In genomic region chr8:11592296-11592695, GRCm38 (mm10) we compare ENCODE assay signal across 14 mouse cellular contexts. TPM values are rescaled to one million over a fixed set of nuclear protein-coding genes. Genes with fewer than 3 reads are reported as not detected.
DNase-seq lines count a peak whose midpoint lies in the region; ATAC-seq lines count a peak whose summit lies in the region.
"Had no signal": no experiment of that assay in that cellular context is flagged by ENCODE, and none has a peak within 500 bp of the region (broad histone marks: within the 10 kb centered on the region; RNA-seq: fewer than 3 reads in every experiment).

No protein-coding gene starts in this region.

- H3K4me3 ChIP-seq in kidney, embryonic 14.5 days (ENCODE audit: low read length), result no peak overlapping the region
- H3K4me3 ChIP-seq in forebrain, embryonic 15.5 days, result no peak overlapping the region
- H3K4me3 ChIP-seq: hindbrain, embryonic 13.5 days; lung, embryonic 15.5 days; myocyte had no signal

- H3K9ac ChIP-seq in kidney, embryonic 14.5 days (ENCODE audit: low read depth, low read length), result no peak overlapping the region
- H3K9ac ChIP-seq in forebrain, embryonic 15.5 days (replicated peaks), result no peak overlapping the region
- H3K9ac ChIP-seq: hindbrain, embryonic 13.5 days; lung, embryonic 15.5 days had no signal

- peak; percentile 18; the same call in 1 of the 2 replicates for ATAC-seq in kidney, embryonic 14.5 days (ENCODE audit: low FRiP score, low TSS enrichment)
- peak; percentile 56; the same call in 1 of the 2 replicates for ATAC-seq in erythroblast, adult 5-6 weeks (replicated peaks; ENCODE audit: low FRiP score, poor library complexity, severe bottlenecking)
- ATAC-seq in megakaryocyte progenitor cell, adult 5-6 weeks (replicated peaks; ENCODE audit: poor library complexity), result peak; percentile 97
- ATAC-seq in forebrain, embryonic 15.5 days (replicated peaks), result no peak
- ATAC-seq: forebrain, embryonic 14.5 days had no signal

- H3K27me3 ChIP-seq in kidney, embryonic 14.5 days (ENCODE audit: control insufficient read depth, insufficient read depth, low read length), result no peaks in the 10 kb centered on the region
- no peaks in the 10 kb centered on the region for H3K27me3 ChIP-seq in forebrain, embryonic 15.5 days
- H3K27me3 ChIP-seq: hindbrain, embryonic 13.5 days; lung, embryonic 15.5 days had no signal

- DNase-seq in kidney, adult 18-20 months, result no peak
- peak; percentile 77 for DNase-seq in ZHBTc4 (ENCODE audit: low read depth, low spot score)
- DNase-seq in frontal cortex, postnatal 14 days (ENCODE audit: low spot score in 2 of 2), result no peak
- DNase-seq in right cerebral cortex, postnatal 14 days, result no peak
- DNase-seq: cerebellum, adult 8-10 months; layer of hippocampus, adult 9-11 months had no signal

- no peaks in the 10 kb centered on the region for H3K36me3 ChIP-seq in kidney, embryonic 14.5 days (ENCODE audit: control insufficient read depth, insufficient read depth, low read length)
- no peaks in the 10 kb centered on the region for H3K36me3 ChIP-seq in forebrain, embryonic 15.5 days
- H3K36me3 ChIP-seq: hindbrain, embryonic 13.5 days; lung, embryonic 15.5 days had no signal

- H3K4me2 ChIP-seq in kidney, embryonic 14.5 days (replicated peaks; ENCODE audit: low read depth, low read length), result no peak overlapping the region
- no peak overlapping the region for H3K4me2 ChIP-seq in forebrain, embryonic 15.5 days (replicated peaks)
- H3K4me2 ChIP-seq: hindbrain, embryonic 13.5 days; lung, embryonic 15.5 days had no signal

- no peaks in the 10 kb centered on the region for H3K4me1 ChIP-seq in kidney, embryonic 14.5 days (ENCODE audit: control insufficient read depth, insufficient read depth, low read length)
- H3K4me1 ChIP-seq in forebrain, embryonic 15.5 days, result no peaks in the 10 kb centered on the region
- H3K4me1 ChIP-seq: hindbrain, embryonic 13.5 days had no signal

- whole genome bisulfite sequencing in kidney, embryonic 14.5 days, result 45% methylated on average over 13 of the region's 13 CpGs
- 50% methylated on average over 13 of the region's 13 CpGs for WGBS in forebrain, embryonic 15.5 days

- no peaks in the 10 kb centered on the region for H3K9me3 ChIP-seq in kidney, embryonic 14.5 days (ENCODE audit: control insufficient read depth, low read length)
- no peaks in the 10 kb centered on the region for H3K9me3 ChIP-seq in forebrain, embryonic 15.5 days
- H3K9me3 ChIP-seq: hindbrain, embryonic 13.5 days; lung, embryonic 15.5 days had no signal

- H3K27ac ChIP-seq in kidney, embryonic 14.5 days (ENCODE audit: low read depth, low read length), result no peak overlapping the region
- no peak overlapping the region for H3K27ac ChIP-seq in forebrain, embryonic 15.5 days (replicated peaks)
- H3K27ac ChIP-seq: hindbrain, embryonic 13.5 days; lung, embryonic 15.5 days had no signal

RNA-seq across cellular contexts. Expression of gene Ing1, which starts 36.9 kb away (rescaled TPM):
- 35.7 and 40.7 TPM in 2 replicates for polyA plus RNA-seq in kidney, embryonic 14.5 days (2014; fragmentation: Nextera tagmentation; extraction: Ambion mirVana)
- 16.3 and 16.5 TPM in 2 replicates for total RNA-seq in erythroblast, adult 5-6 weeks (2015; ENCODE audit: low replicate concordance)
- 19.3 and 25.9 TPM in 2 replicates for total RNA-seq in erythroblast, adult 5-6 weeks (2017; ENCODE audit: low replicate concordance)
- total RNA-seq in megakaryocyte progenitor cell, adult 5-6 weeks (2015), result 30.3 and 31.5 TPM in 2 replicates
- total RNA-seq in megakaryocyte progenitor cell, adult 5-6 weeks (2017), result 41.7 and 52.5 TPM in 2 replicates
- 55.5 and 56.2 TPM in 2 replicates for polyA plus RNA-seq in forebrain, embryonic 15.5 days (2015; fragmentation: Nextera tagmentation; extraction: Ambion mirVana)

RNA-seq across cellular contexts. Expression of gene Cars2, which starts 41.7 kb away (rescaled TPM):
- 22.8 and 23.8 TPM in 2 replicates for polyA plus RNA-seq in kidney, embryonic 14.5 days (2014; fragmentation: Nextera tagmentation; extraction: Ambion mirVana)
- total RNA-seq in erythroblast, adult 5-6 weeks (2015; ENCODE audit: low replicate concordance), result 7.1 and 8.6 TPM in 2 replicates
- total RNA-seq in erythroblast, adult 5-6 weeks (2017; ENCODE audit: low replicate concordance), result 3.4 and 16.0 TPM in 2 replicates
- 27.6 and 32.8 TPM in 2 replicates for total RNA-seq in megakaryocyte progenitor cell, adult 5-6 weeks (2015)
- 39.6 and 41.2 TPM in 2 replicates for total RNA-seq in megakaryocyte progenitor cell, adult 5-6 weeks (2017)
- 27.9 and 30.2 TPM in 2 replicates for polyA plus RNA-seq in forebrain, embryonic 15.5 days (2015; fragmentation: Nextera tagmentation; extraction: Ambion mirVana)

RNA-seq across cellular contexts. Expression of gene Ankrd10, which starts 43.3 kb away (rescaled TPM):
- 87.6 and 112 TPM in 2 replicates for polyA plus RNA-seq in kidney, embryonic 14.5 days (2014; fragmentation: Nextera tagmentation; extraction: Ambion mirVana)
- total RNA-seq in erythroblast, adult 5-6 weeks (2015; ENCODE audit: low replicate concordance), result 14.8 and 21.1 TPM in 2 replicates
- total RNA-seq in erythroblast, adult 5-6 weeks (2017; ENCODE audit: low replicate concordance), result 5.5 and 6.3 TPM in 2 replicates
- total RNA-seq in megakaryocyte progenitor cell, adult 5-6 weeks (2015), result 87.0 and 98.7 TPM in 2 replicates
- total RNA-seq in megakaryocyte progenitor cell, adult 5-6 weeks (2017), result 63.9 and 67.6 TPM in 2 replicates
- 119 and 121 TPM in 2 replicates for polyA plus RNA-seq in forebrain, embryonic 15.5 days (2015; fragmentation: Nextera tagmentation; extraction: Ambion mirVana)
